Mouse (Mus musculus): Measurements from ENCODE around the gene Gm49339. TPM values are rescaled to one million over a fixed set of nuclear protein-coding genes. Genes with fewer than 3 reads are reported as not detected.
"Not testable (repeated sequence)": the region's sequence is repeated elsewhere in the genome, so short reads cannot be mapped to it uniquely, and the experiment has no call there.

Gene Gm49339
- total and polyA plus RNA-seq, 3 experiments = 1.0 to 15.3 (median 3.8) TPM

DNA sequence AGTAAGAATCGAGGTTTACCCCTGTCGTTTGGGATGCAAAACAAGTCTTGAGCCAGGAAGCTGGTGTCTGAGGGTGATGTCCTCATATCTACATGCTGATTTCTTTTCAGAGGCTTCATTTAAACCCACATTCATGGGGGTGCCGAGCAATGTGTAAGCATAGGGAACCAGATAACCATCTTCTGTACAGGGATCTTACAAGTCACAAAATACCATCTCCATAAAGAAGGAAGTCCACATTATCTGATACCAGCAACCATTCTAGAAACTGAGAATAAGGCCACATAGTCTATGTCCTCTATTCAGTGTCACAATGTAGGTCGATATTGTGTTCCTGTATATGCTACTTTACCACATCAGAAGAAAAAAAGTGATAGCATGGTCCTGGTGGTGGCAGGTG, 24.0 kb upstream of the Gm49339 start:
- Histone ChIP-seq H3K79me2 (replicated peaks; ENCODE audit: control insufficient read depth, extremely low read depth, insufficient read depth, poor library complexity, severe bottlenecking) (no peaks in the 10 kb centered on the region), H3K9ac (ENCODE audit: insufficient read depth, low read depth) (no peak overlapping the region), H3K9me3 (replicated peaks; ENCODE audit: low read length) (no peaks in the 10 kb centered on the region), H3K4me3 (replicated peaks in 1 of 3; ENCODE audit: low read depth in 2 of 3, low read length in 2 of 3, poor library complexity in 1 of 3) (no peak overlapping the region), H3K27ac (ENCODE audit: insufficient read depth, low read depth) (peak overlapping the region; percentile 54; the same call in 1 of the 2 replicates), H3K4me1 (ENCODE audit: control insufficient read depth in 1 of 2, insufficient read depth in 2 of 2) (peaks cover 12 to 47% of the 10 kb centered on the region in 2 experiments), H3K4me2 (ENCODE audit: insufficient read depth, low read depth, poor library complexity, severe bottlenecking) (no peak overlapping the region), H3K36me3 (replicated peaks in 1 of 2; ENCODE audit: control insufficient read depth in 1 of 2, insufficient read depth in 1 of 2, low read length in 1 of 2) (no peaks in the 10 kb centered on the region), H3K27me3 (replicated peaks) (no peaks in the 10 kb centered on the region)
- in situ Hi-C loops (cut with MboI; ENCODE audit: low pct_ligation_motif_present, low pct_unique_long_range_greater_than_20kb, low sequenced_read_pairs) (no loop called here), dilution Hi-C loops (cut with MboI; ENCODE audit: extremely low pct_ligation_motif_present, extremely low pct_unique_long_range_greater_than_20kb, low sequenced_read_pairs) (no loop called here)
- no peak for DNase-seq (ENCODE audit: extremely low read depth)
- TF ChIP-seq RCOR1 (conservative IDR thresholded peaks at IDR 0.05; ENCODE audit: low read depth, low read length) = no peak

GRCm38 (mm10) chr10:51463800-51464199, 16.6 kb upstream of the Gm49339 start:
- in situ Hi-C loops (cut with MboI; ENCODE audit: low pct_ligation_motif_present, low pct_unique_long_range_greater_than_20kb, low sequenced_read_pairs); H3K27me3 ChIP-seq (replicated peaks); H3K27ac ChIP-seq (ENCODE audit: insufficient read depth, low read depth); H3K4me2 ChIP-seq (ENCODE audit: insufficient read depth, low read depth, poor library complexity, severe bottlenecking); H3K9ac ChIP-seq (ENCODE audit: insufficient read depth, low read depth); DNase-seq (ENCODE audit: extremely low read depth); H3K4me1 ChIP-seq (ENCODE audit: control insufficient read depth in 1 of 2, insufficient read depth in 2 of 2); H3K36me3 ChIP-seq (replicated peaks in 1 of 2; ENCODE audit: control insufficient read depth in 1 of 2, insufficient read depth in 1 of 2, low read length in 1 of 2); H3K4me3 ChIP-seq (replicated peaks in 1 of 3; ENCODE audit: low read depth in 2 of 3, low read length in 2 of 3, poor library complexity in 1 of 3); H3K79me2 ChIP-seq (replicated peaks; ENCODE audit: control insufficient read depth, extremely low read depth, insufficient read depth, poor library complexity, severe bottlenecking); H3K9me3 ChIP-seq (replicated peaks; ENCODE audit: low read length); dilution Hi-C loops (cut with MboI; ENCODE audit: extremely low pct_ligation_motif_present, extremely low pct_unique_long_range_greater_than_20kb, low sequenced_read_pairs): not testable (repeated sequence)

GRCm38 (mm10) chr10:51490691-51491090, 10.3 kb downstream of the Gm49339 start, which contains the start of gene Lilrb4a:
TSS of gene Lilrb4a (plus strand) at chr10:51490956.
- H3K27me3 ChIP-seq (replicated peaks) = not testable (repeated sequence)

DNA sequence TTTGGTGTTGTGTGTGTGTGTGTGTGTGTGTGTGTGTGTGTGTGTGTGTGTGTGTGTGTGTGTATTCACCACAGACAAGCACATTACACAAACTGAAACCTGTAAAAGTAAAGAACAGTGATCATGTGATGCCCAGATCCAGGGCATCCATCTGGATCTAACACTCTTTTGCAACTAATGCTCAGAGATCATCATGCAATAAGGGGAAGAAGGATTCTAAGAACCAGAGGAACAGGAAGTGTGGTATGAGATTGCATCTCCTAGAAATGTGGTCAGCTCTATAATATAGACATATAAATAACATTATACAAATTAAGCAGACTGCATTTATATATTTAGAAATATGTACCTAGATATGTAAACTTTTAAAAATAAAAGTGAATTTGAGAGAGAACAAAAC, 39.6 kb downstream of the Gm49339 start:
- Histone ChIP-seq H3K4me1 (ENCODE audit: control insufficient read depth in 1 of 2, insufficient read depth in 2 of 2) (no peaks in the 10 kb centered on the region), H3K27me3 (replicated peaks) (no peaks in the 10 kb centered on the region), H3K36me3 (replicated peaks in 1 of 2; ENCODE audit: control insufficient read depth in 1 of 2, insufficient read depth in 1 of 2, low read length in 1 of 2) (no peaks in the 10 kb centered on the region), H3K4me2 (ENCODE audit: insufficient read depth, low read depth, poor library complexity, severe bottlenecking) (no peak overlapping the region), H3K4me3 (replicated peaks in 1 of 3; ENCODE audit: low read depth in 2 of 3, low read length in 2 of 3, poor library complexity in 1 of 3) (no peak overlapping the region), H3K27ac (ENCODE audit: insufficient read depth, low read depth) (no peak overlapping the region), H3K79me2 (replicated peaks; ENCODE audit: control insufficient read depth, extremely low read depth, insufficient read depth, poor library complexity, severe bottlenecking) (no peaks in the 10 kb centered on the region), H3K9ac (ENCODE audit: insufficient read depth, low read depth) (no peak overlapping the region), H3K9me3 (replicated peaks; ENCODE audit: low read length) (no peaks in the 10 kb centered on the region)
- DNase-seq (ENCODE audit: extremely low read depth) = no peak
- in situ Hi-C loops (cut with MboI; ENCODE audit: low pct_ligation_motif_present, low pct_unique_long_range_greater_than_20kb, low sequenced_read_pairs) (loop anchor here (10.0 kb wide), 1 partner anchor 105 kb away; no protein-coding TSS in a partner anchor), dilution Hi-C loops (cut with MboI; ENCODE audit: extremely low pct_ligation_motif_present, extremely low pct_unique_long_range_greater_than_20kb, low sequenced_read_pairs) (no loop called here)
- TF ChIP-seq CHD1 (IDR thresholded peaks at IDR 0.05; ENCODE audit: low read depth, low read length) (no peak), KAT2A (IDR thresholded peaks at IDR 0.05; ENCODE audit: insufficient replicate concordance, low read length) (no peak), MXI1 (IDR thresholded peaks at IDR 0.05; ENCODE audit: low read depth, low read length) (no peak)

More at GRCm38 (mm10) chr10:51490691-51491090, 10.3 kb downstream of the Gm49339 start, which contains the start of gene Lilrb4a:
- H3K4me2 ChIP-seq (ENCODE audit: insufficient read depth, low read depth, poor library complexity, severe bottlenecking); H3K4me1 ChIP-seq (ENCODE audit: control insufficient read depth in 1 of 2, insufficient read depth in 2 of 2); H3K9me3 ChIP-seq (replicated peaks; ENCODE audit: low read length); dilution Hi-C loops (cut with MboI; ENCODE audit: extremely low pct_ligation_motif_present, extremely low pct_unique_long_range_greater_than_20kb, low sequenced_read_pairs); H3K36me3 ChIP-seq (replicated peaks in 1 of 2; ENCODE audit: control insufficient read depth in 1 of 2, insufficient read depth in 1 of 2, low read length in 1 of 2); H3K9ac ChIP-seq (ENCODE audit: insufficient read depth, low read depth); H3K27ac ChIP-seq (ENCODE audit: insufficient read depth, low read depth); in situ Hi-C loops (cut with MboI; ENCODE audit: low pct_ligation_motif_present, low pct_unique_long_range_greater_than_20kb, low sequenced_read_pairs); H3K79me2 ChIP-seq (replicated peaks; ENCODE audit: control insufficient read depth, extremely low read depth, insufficient read depth, poor library complexity, severe bottlenecking): not testable (repeated sequence)
- H3K4me3 ChIP-seq (replicated peaks in 1 of 3; ENCODE audit: low read depth in 2 of 3, low read length in 2 of 3, poor library complexity in 1 of 3) = peak within 1 kb of the TSS in 2 of 3 experiments; percentile 28 to 34
- peak; percentile 27 for DNase-seq (ENCODE audit: extremely low read depth)
